Mouse (Mus musculus): ENCODE results near the gene Ubr7. TPM values are rescaled to one million over a fixed set of nuclear protein-coding genes. Genes with fewer than 3 reads are reported as not detected.

The Ubr7 gene
- polyA plus RNA-seq, 2 experiments: 16.1 to 25.3 TPM

DNA sequence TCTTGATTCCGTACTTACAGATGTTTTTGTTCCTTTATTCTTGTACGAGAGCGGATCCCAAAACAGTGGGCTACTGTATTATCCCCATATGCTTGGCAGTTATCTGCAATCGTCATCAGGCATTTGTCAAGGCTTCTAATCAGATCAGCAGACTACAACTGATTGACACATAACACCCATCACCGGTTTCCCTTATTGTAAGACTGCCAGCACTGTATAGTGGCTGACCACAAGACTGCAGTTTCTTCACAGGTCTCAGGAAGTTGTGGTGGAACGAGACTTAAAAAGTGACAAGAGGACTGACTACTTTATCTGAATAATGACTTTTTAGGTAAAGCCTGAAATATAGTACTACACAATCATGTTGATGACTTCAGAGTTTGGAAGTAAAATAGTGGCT, 12.9 kb upstream of the Ubr7 start:
- DNase-seq (ENCODE audit: low read depth in 3 of 3, low spot score in 3 of 3) (peak in 1 of 3 experiments; percentile 44), ATAC-seq (ENCODE audit: insufficient read depth) (no peak)
- WGBS (ENCODE audit: insufficient replicate concordance): 11% methylated on average over 6 of the region's 6 CpGs
- Histone ChIP-seq H3K4me3 (ENCODE audit: insufficient read depth in 1 of 2, low read depth in 2 of 2, low read length in 2 of 2) (peak overlapping the region; percentile 77 to 98), H3K27ac (peak overlapping the region; percentile 77; the same call in 1 of the 2 replicates), H3K9me3 (ENCODE audit: control insufficient read depth, low read length) (no peaks in the 10 kb centered on the region), H3K27me3 (ENCODE audit: control insufficient read depth, insufficient read depth, low read length) (no peaks in the 10 kb centered on the region), H3K36me3 (replicated peaks; ENCODE audit: control insufficient read depth, insufficient read depth, low read depth) (peaks cover 7% of the 10 kb centered on the region), H3K4me2 (ENCODE audit: low read depth) (peak overlapping the region; percentile 86), H3K4me1 (replicated peaks; ENCODE audit: control insufficient read depth in 2 of 2, insufficient read depth in 2 of 2, low read length in 1 of 2) (peaks cover 13 to 22% of the 10 kb centered on the region in 2 experiments), H3K9ac (replicated peaks) (peak overlapping the region; percentile 95; the same call in 1 of the 2 replicates)
- no peak for TF ChIP-seq EP300 (IDR thresholded peaks at IDR 0.05; ENCODE audit: low read depth)
- 0 out of 2 replicates have a peak, but pooled peaks have one; percentile 3 for TF ChIP-seq CTCF (IDR thresholded peaks at IDR 0.05; ENCODE audit: low read depth)

- ATAC-seq (ENCODE audit: insufficient read depth) (no peak), DNase-seq (ENCODE audit: low read depth in 3 of 3, low spot score in 3 of 3) (no peak)
- no peak overlapping the region for H3K4me2 ChIP-seq (ENCODE audit: low read depth)
- no peak overlapping the region for H3K27ac ChIP-seq
- H3K36me3 ChIP-seq (replicated peaks; ENCODE audit: control insufficient read depth, insufficient read depth, low read depth): peaks cover 7% of the 10 kb centered on the region
- WGBS (ENCODE audit: insufficient replicate concordance): 69% methylated on average over 3 of the region's 3 CpGs
- H3K4me1 ChIP-seq (replicated peaks; ENCODE audit: control insufficient read depth in 2 of 2, insufficient read depth in 2 of 2, low read length in 1 of 2): peaks cover 3 to 11% of the 10 kb centered on the region in 2 experiments; a peak in 3 of 4 replicates
- H3K9ac ChIP-seq (replicated peaks): no peak overlapping the region
- H3K9me3 ChIP-seq (ENCODE audit: control insufficient read depth, low read length): no peaks in the 10 kb centered on the region
- H3K4me3 ChIP-seq (ENCODE audit: insufficient read depth in 1 of 2, low read depth in 2 of 2, low read length in 2 of 2): no peak overlapping the region
- TF ChIP-seq EP300 (IDR thresholded peaks at IDR 0.05; ENCODE audit: low read depth) (no peak), CTCF (IDR thresholded peaks at IDR 0.05; ENCODE audit: low read depth) (no peak)
- no peaks in the 10 kb centered on the region for H3K27me3 ChIP-seq (ENCODE audit: control insufficient read depth, insufficient read depth, low read length)
These were observed 9.5 kb upstream of the Ubr7 start for GRCm38 (mm10) chr12:102748256-102748655.

DNA sequence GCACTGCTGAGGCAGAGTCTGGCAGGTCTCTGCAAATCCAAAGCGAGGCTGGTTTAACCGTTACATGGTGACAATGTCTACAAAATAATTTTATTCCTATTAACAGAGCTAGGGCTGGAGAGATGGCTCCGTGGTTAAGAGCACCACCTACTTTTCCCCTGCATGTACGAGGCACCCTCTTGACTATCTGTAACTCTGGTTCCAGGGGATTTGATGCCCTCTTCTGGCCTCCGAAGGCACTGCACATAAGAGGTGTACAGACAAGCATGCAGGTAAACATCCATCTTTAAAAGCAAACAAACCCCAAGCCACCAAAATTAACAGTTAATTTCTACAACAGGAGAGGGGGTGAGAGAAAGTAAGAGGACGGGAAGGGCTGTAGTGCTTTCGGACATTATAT, 1.5 kb upstream of the Ubr7 start:
- no peaks in the 10 kb centered on the region for H3K27me3 ChIP-seq (ENCODE audit: control insufficient read depth, insufficient read depth, low read length)
- peaks cover 2% of the 10 kb centered on the region for H3K36me3 ChIP-seq (replicated peaks; ENCODE audit: control insufficient read depth, insufficient read depth, low read depth)
- ATAC-seq (ENCODE audit: insufficient read depth): no peak
- H3K4me3 ChIP-seq (ENCODE audit: insufficient read depth in 1 of 2, low read depth in 2 of 2, low read length in 2 of 2): peak overlapping the region; percentile 87 to 96
- H3K9ac ChIP-seq (replicated peaks): peak overlapping the region; percentile 79
- H3K9me3 ChIP-seq (ENCODE audit: control insufficient read depth, low read length): no peaks in the 10 kb centered on the region
- peaks cover 10 to 12% of the 10 kb centered on the region in 2 experiments for H3K4me1 ChIP-seq (replicated peaks; ENCODE audit: control insufficient read depth in 2 of 2, insufficient read depth in 2 of 2, low read length in 1 of 2)
- peak in 2 of 3 experiments; percentile 47 to 49 for DNase-seq (ENCODE audit: low read depth in 3 of 3, low spot score in 3 of 3)
- no peak for TF ChIP-seq EP300 (IDR thresholded peaks at IDR 0.05; ENCODE audit: low read depth)
- TF ChIP-seq CTCF (IDR thresholded peaks at IDR 0.05; ENCODE audit: low read depth): peak; percentile 67
- peak overlapping the region; percentile 97 for H3K4me2 ChIP-seq (ENCODE audit: low read depth)
- 72% methylated on average over 7 of the region's 7 CpGs for WGBS (ENCODE audit: insufficient replicate concordance)
- no peak overlapping the region for H3K27ac ChIP-seq

- Histone ChIP-seq H3K27me3 (ENCODE audit: control insufficient read depth, insufficient read depth, low read length) (no peaks in the 10 kb centered on the region), H3K36me3 (replicated peaks; ENCODE audit: control insufficient read depth, insufficient read depth, low read depth) (peaks cover 3% of the 10 kb centered on the region), H3K4me3 (ENCODE audit: insufficient read depth in 1 of 2, low read depth in 2 of 2, low read length in 2 of 2) (peak overlapping the region; percentile 87 to 96), H3K4me1 (replicated peaks; ENCODE audit: control insufficient read depth in 2 of 2, insufficient read depth in 2 of 2, low read length in 1 of 2) (peaks cover 10 to 12% of the 10 kb centered on the region in 2 experiments), H3K4me2 (ENCODE audit: low read depth) (peak overlapping the region; percentile 97), H3K9me3 (ENCODE audit: control insufficient read depth, low read length) (no peaks in the 10 kb centered on the region), H3K27ac (peak overlapping the region; percentile 67), H3K9ac (replicated peaks) (peak overlapping the region; percentile 79)
- under 1% methylated on average over 46 of the region's 46 CpGs for WGBS (ENCODE audit: insufficient replicate concordance)
- DNase-seq (ENCODE audit: low read depth in 3 of 3, low spot score in 3 of 3): no peak
- peak; percentile 78 for ATAC-seq (ENCODE audit: insufficient read depth)
- TF ChIP-seq EP300 (IDR thresholded peaks at IDR 0.05; ENCODE audit: low read depth) (no peak), CTCF (IDR thresholded peaks at IDR 0.05; ENCODE audit: low read depth) (no peak)
These were observed 595 bp upstream of the Ubr7 start for GRCm38 (mm10) chr12:102757055-102757688.

GRCm38 (mm10) chr12:102758403-102758756, 613 bp downstream of the Ubr7 start, which contains the start of gene Gm20604:
Gene Gm20604 (minus strand): TSS chr12:102758672.
- WGBS (ENCODE audit: insufficient replicate concordance): under 1% methylated on average over 10 of the region's 10 CpGs
- Histone ChIP-seq H3K27ac (peak within 1 kb of the TSS; percentile 67), H3K4me2 (ENCODE audit: low read depth) (peak within 1 kb of the TSS; percentile 97), H3K9me3 (ENCODE audit: control insufficient read depth, low read length) (no peaks in the 10 kb centered on the region), H3K4me1 (replicated peaks; ENCODE audit: control insufficient read depth in 2 of 2, insufficient read depth in 2 of 2, low read length in 1 of 2) (peaks cover 10 to 12% of the 10 kb centered on the region in 2 experiments), H3K4me3 (ENCODE audit: insufficient read depth in 1 of 2, low read depth in 2 of 2, low read length in 2 of 2) (peak within 1 kb of the TSS; percentile 87 to 96), H3K27me3 (ENCODE audit: control insufficient read depth, insufficient read depth, low read length) (no peaks in the 10 kb centered on the region), H3K9ac (replicated peaks) (peak within 1 kb of the TSS; percentile 79), H3K36me3 (replicated peaks; ENCODE audit: control insufficient read depth, insufficient read depth, low read depth) (peaks cover 10% of the 10 kb centered on the region)
- no peak for TF ChIP-seq EP300 (IDR thresholded peaks at IDR 0.05; ENCODE audit: low read depth)
- no peak for TF ChIP-seq CTCF (IDR thresholded peaks at IDR 0.05; ENCODE audit: low read depth)
- no peak for DNase-seq (ENCODE audit: low read depth in 3 of 3, low spot score in 3 of 3)
- no peak for ATAC-seq (ENCODE audit: insufficient read depth)
